Mouse (Mus musculus): ENCODE results near the gene Irf2bp1. TPM values are rescaled to one million over a fixed set of nuclear protein-coding genes. Genes with fewer than 3 reads are reported as not detected.

Gene Irf2bp1
- polyA plus RNA-seq, 1 experiment, result 39.4 TPM

DNA sequence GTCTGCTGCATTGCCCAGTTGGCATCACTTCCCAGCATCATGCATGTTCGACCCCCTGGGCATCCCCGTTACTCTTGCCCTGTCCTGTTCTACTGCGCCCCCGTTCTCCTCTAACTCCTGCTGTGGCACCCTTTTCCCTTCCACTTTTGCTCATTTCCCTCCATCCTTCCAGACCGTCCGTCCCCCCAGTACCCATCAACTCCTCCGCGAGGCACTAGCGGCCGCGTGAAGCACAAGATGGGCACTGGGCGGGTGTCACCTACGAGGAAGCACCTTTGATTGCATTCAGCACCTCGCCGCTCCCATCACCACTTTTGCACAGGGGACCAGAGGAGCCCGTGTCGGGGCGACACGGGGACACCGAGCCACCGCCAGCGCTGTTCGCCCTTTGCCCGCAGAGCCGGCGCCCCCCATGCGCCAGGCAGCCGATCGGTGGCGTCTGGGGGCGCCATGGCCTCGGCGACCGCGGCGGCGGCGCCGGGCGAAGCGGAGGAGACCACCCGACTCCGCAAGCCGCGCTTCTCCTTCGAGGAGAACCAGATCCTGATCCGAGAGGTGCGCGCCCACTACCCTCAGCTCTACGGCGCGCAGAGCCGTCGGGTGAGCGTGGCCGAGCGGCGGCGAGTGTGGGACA is 12.1 kb upstream of the Irf2bp1 start:
- Histone ChIP-seq H3K4me3 (ENCODE audit: insufficient read depth, poor library complexity, severe bottlenecking) (peak overlapping the region; percentile 36), H3ac (ENCODE audit: control insufficient read depth, insufficient read length, low read depth) (peak overlapping the region; percentile 30), H3K79me2 (ENCODE audit: control insufficient read depth, insufficient read depth) (no peaks in the 10 kb centered on the region), H3K36me3 (ENCODE audit: control insufficient read depth, insufficient read depth) (no peaks in the 10 kb centered on the region), H3K79me3 (ENCODE audit: low read depth) (no peaks in the 10 kb centered on the region), H3K27me3 (ENCODE audit: control insufficient read depth, insufficient read depth, insufficient read length) (peaks cover 9% of the 10 kb centered on the region)
- TF ChIP-seq MYOG (IDR thresholded peaks at IDR 0.05; ENCODE audit: control insufficient read depth, extremely low read depth, insufficient read length) (no peak), CTCF (IDR thresholded peaks at IDR 0.05; ENCODE audit: control insufficient read depth, insufficient read depth, insufficient read length) (no peak), FOSL1 (IDR thresholded peaks at IDR 0.05; ENCODE audit: insufficient read depth, low read length, poor library complexity, severe bottlenecking) (no peak)

DNA sequence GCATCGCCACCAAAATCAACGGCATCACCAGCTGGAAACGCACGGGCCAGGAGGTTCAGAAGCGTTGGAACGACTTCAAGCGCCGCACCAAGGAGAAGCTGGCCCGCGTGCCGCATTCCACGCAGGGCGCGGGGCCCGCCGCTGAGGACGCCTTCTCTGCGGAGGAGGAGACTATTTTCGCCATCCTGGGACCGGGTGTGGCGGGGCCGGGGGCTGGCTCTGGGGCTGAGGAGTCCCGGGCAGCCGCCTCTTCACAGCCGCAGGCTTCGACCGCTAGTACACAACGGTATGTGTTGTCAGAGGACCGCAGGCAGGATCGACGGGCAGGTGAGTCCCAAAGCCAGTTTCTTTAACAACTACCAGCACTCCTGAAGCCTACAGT is 11.6 kb upstream of the Irf2bp1 start:
- TF ChIP-seq MYOG (IDR thresholded peaks at IDR 0.05; ENCODE audit: control insufficient read depth, extremely low read depth, insufficient read length), result no peak
- no peaks in the 10 kb centered on the region for H3K36me3 ChIP-seq (ENCODE audit: control insufficient read depth, insufficient read depth)
- H3K79me2 ChIP-seq (ENCODE audit: control insufficient read depth, insufficient read depth), result no peaks in the 10 kb centered on the region
- H3K27me3 ChIP-seq (ENCODE audit: control insufficient read depth, insufficient read depth, insufficient read length), result peaks cover 8% of the 10 kb centered on the region
- H3K79me3 ChIP-seq (ENCODE audit: low read depth), result no peaks in the 10 kb centered on the region
- H3ac ChIP-seq (ENCODE audit: control insufficient read depth, insufficient read length, low read depth), result peak overlapping the region; percentile 30
- peak overlapping the region; percentile 36 for H3K4me3 ChIP-seq (ENCODE audit: insufficient read depth, poor library complexity, severe bottlenecking)

DNA sequence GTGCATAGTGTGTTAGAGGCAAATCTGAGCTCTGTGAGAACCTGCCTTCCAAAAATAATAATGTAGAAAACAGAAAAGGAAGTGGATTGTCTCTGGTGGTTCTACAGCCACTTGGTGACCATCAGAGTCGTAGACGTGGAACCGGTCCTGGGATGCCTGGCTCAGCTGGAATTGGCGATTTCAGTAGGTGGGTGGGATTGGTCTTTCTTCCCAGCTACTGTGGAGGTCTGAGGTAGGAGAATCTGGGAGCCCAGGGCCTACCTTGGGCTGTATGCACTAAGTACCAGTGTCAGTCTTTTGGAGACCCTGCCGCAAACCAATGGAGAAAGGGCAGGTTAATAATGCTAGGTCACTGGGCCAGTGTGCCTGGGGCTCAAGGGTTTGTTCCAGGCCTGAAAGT is 10.8 kb upstream of the Irf2bp1 start:
- Histone ChIP-seq H3K79me3 (ENCODE audit: low read depth) (no peaks in the 10 kb centered on the region), H3K79me2 (ENCODE audit: control insufficient read depth, insufficient read depth) (no peaks in the 10 kb centered on the region), H3K4me3 (ENCODE audit: insufficient read depth, poor library complexity, severe bottlenecking) (no peak overlapping the region), H3K36me3 (ENCODE audit: control insufficient read depth, insufficient read depth) (no peaks in the 10 kb centered on the region), H3K27me3 (ENCODE audit: control insufficient read depth, insufficient read depth, insufficient read length) (peaks cover under 1% of the 10 kb centered on the region), H3ac (ENCODE audit: control insufficient read depth, insufficient read length, low read depth) (no peak overlapping the region)
- TF ChIP-seq MAX (IDR thresholded peaks at IDR 0.05) (no peak), FOSL1 (IDR thresholded peaks at IDR 0.05; ENCODE audit: insufficient read depth, low read length, poor library complexity, severe bottlenecking) (no peak), CTCF (IDR thresholded peaks at IDR 0.05; ENCODE audit: control insufficient read depth, insufficient read depth, insufficient read length) (no peak), USF1 (IDR thresholded peaks at IDR 0.05; ENCODE audit: low read depth) (no peak), MYOG (IDR thresholded peaks at IDR 0.05; ENCODE audit: control insufficient read depth, extremely low read depth, insufficient read length) (no peak), CEBPB (IDR thresholded peaks at IDR 0.05; ENCODE audit: low read depth) (no peak), MYOD1 (IDR thresholded peaks at IDR 0.05; ENCODE audit: control insufficient read depth, insufficient read length, low read depth) (no peak)

DNA sequence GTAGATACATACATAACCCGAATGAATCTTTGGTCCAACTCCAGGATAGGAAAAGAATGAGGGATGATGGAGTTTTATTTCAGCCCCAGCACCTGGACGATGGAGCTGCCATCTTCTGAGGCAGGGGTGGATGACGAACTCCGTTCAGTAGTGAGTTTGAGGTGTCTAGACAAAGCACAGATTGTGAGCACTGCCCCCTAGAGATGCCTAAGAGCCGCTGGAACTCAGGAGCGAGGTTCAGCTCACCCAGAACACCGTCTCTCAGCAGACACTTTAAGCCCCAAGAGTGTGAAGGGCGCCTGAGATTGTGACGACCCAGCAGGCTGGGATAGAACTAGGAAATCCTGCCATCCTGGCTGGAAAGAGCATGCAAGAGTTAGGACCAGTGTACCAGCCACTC is 5.0 kb upstream of the Irf2bp1 start:
- Histone ChIP-seq H3K36me3 (ENCODE audit: control insufficient read depth, insufficient read depth) (no peaks in the 10 kb centered on the region), H3K27me3 (ENCODE audit: control insufficient read depth, insufficient read depth, insufficient read length) (no peaks in the 10 kb centered on the region), H3K79me3 (ENCODE audit: low read depth) (no peaks in the 10 kb centered on the region), H3K79me2 (ENCODE audit: control insufficient read depth, insufficient read depth) (no peaks in the 10 kb centered on the region), H3ac (ENCODE audit: control insufficient read depth, insufficient read length, low read depth) (no peak overlapping the region), H3K4me3 (ENCODE audit: insufficient read depth, poor library complexity, severe bottlenecking) (no peak overlapping the region)
- TF ChIP-seq USF1 (IDR thresholded peaks at IDR 0.05; ENCODE audit: low read depth) (no peak), CTCF (IDR thresholded peaks at IDR 0.05; ENCODE audit: control insufficient read depth, insufficient read depth, insufficient read length) (no peak), FOSL1 (IDR thresholded peaks at IDR 0.05; ENCODE audit: insufficient read depth, low read length, poor library complexity, severe bottlenecking) (no peak), MYOG (IDR thresholded peaks at IDR 0.05; ENCODE audit: control insufficient read depth, extremely low read depth, insufficient read length) (no peak), MAX (IDR thresholded peaks at IDR 0.05) (no peak), MYOD1 (IDR thresholded peaks at IDR 0.05; ENCODE audit: control insufficient read depth, insufficient read length, low read depth) (no peak), CEBPB (IDR thresholded peaks at IDR 0.05; ENCODE audit: low read depth) (no peak)

DNA sequence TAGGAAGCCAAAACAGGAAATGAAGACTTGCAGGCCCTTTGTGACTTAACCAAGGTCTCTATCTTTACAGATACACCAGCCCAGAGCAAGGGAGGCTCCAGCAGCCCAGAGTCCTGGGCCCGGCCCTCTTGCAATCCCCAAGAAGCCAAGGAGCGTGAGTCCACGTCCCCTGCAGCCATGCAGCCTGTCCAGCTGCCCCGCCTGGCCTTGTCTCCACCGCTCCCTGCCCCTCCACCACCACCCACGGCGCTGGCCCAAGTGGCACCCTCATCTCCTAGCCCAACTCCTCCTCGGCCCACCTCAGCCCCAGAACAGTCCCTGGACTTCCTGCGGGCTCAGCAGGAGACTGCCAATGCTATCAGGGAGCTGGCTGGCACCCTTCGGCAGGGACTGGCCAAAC is 3.4 kb upstream of the Irf2bp1 start:
- Histone ChIP-seq H3K79me2 (ENCODE audit: control insufficient read depth, insufficient read depth) (peaks cover 12% of the 10 kb centered on the region), H3K79me3 (ENCODE audit: low read depth) (peaks cover 6% of the 10 kb centered on the region), H3ac (ENCODE audit: control insufficient read depth, insufficient read length, low read depth) (no peak overlapping the region), H3K4me3 (ENCODE audit: insufficient read depth, poor library complexity, severe bottlenecking) (no peak overlapping the region), H3K27me3 (ENCODE audit: control insufficient read depth, insufficient read depth, insufficient read length) (no peaks in the 10 kb centered on the region), H3K36me3 (ENCODE audit: control insufficient read depth, insufficient read depth) (no peaks in the 10 kb centered on the region)
- TF ChIP-seq MYOG (IDR thresholded peaks at IDR 0.05; ENCODE audit: control insufficient read depth, extremely low read depth, insufficient read length), result no peak
- no peak for TF ChIP-seq FOSL1 (IDR thresholded peaks at IDR 0.05; ENCODE audit: insufficient read depth, low read length, poor library complexity, severe bottlenecking)
- no peak for TF ChIP-seq CTCF (IDR thresholded peaks at IDR 0.05; ENCODE audit: control insufficient read depth, insufficient read depth, insufficient read length)
- no peak for TF ChIP-seq USF1 (IDR thresholded peaks at IDR 0.05; ENCODE audit: low read depth)
- no peak for TF ChIP-seq MAX (IDR thresholded peaks at IDR 0.05)
- TF ChIP-seq MYOD1 (IDR thresholded peaks at IDR 0.05; ENCODE audit: control insufficient read depth, insufficient read length, low read depth), result no peak
- no peak for TF ChIP-seq CEBPB (IDR thresholded peaks at IDR 0.05; ENCODE audit: low read depth)

DNA sequence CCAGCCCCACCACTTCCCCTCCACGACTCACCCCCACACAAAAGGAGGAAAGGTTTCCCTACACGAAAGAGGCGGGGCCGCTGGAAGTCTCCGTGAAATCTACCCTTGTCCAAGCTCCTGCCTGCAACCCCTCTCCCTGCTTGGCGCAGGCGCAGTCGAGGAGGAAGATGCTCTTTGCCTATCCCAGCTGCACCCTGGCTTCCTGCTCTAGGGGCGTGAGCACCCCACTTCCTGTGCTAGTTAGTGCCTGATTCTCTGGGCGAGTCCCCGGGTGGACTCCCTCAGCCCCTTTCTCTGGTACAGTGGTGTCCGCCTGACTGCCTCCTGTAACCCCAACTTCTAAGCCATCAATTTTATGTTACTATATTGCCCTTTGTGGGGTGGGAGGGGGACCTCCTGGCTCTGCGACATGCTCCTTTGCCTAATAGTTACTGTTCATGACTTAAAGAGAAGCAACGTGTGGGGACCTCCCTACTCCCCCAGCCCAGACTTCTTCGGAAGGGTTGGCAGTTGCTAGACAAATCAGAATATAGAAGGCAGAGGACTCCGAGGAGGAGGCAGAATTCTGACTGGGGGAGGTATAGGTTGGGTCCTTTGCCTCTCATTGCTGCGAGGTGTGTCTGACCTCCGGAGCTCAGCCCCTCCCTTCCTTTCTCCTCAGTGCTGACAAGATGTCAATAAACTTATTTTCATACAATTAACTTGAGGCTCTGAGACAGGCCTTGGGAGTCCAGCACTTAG is 2.6 kb upstream of the Irf2bp1 start:
- no peaks in the 10 kb centered on the region for H3K36me3 ChIP-seq (ENCODE audit: control insufficient read depth, insufficient read depth)
- H3ac ChIP-seq (ENCODE audit: control insufficient read depth, insufficient read length, low read depth), result no peak overlapping the region
- H3K79me3 ChIP-seq (ENCODE audit: low read depth), result peaks cover 14% of the 10 kb centered on the region
- H3K4me3 ChIP-seq (ENCODE audit: insufficient read depth, poor library complexity, severe bottlenecking), result no peak overlapping the region
- TF ChIP-seq CTCF (IDR thresholded peaks at IDR 0.05; ENCODE audit: control insufficient read depth, insufficient read depth, insufficient read length), result no peak
- no peak for TF ChIP-seq USF1 (IDR thresholded peaks at IDR 0.05; ENCODE audit: low read depth)
- no peak for TF ChIP-seq FOSL1 (IDR thresholded peaks at IDR 0.05; ENCODE audit: insufficient read depth, low read length, poor library complexity, severe bottlenecking)
- no peak for TF ChIP-seq MAX (IDR thresholded peaks at IDR 0.05)
- no peak for TF ChIP-seq MYOD1 (IDR thresholded peaks at IDR 0.05; ENCODE audit: control insufficient read depth, insufficient read length, low read depth)
- no peak for TF ChIP-seq MYOG (IDR thresholded peaks at IDR 0.05; ENCODE audit: control insufficient read depth, extremely low read depth, insufficient read length)
- TF ChIP-seq CEBPB (IDR thresholded peaks at IDR 0.05; ENCODE audit: low read depth), result no peak
- peaks cover 21% of the 10 kb centered on the region for H3K79me2 ChIP-seq (ENCODE audit: control insufficient read depth, insufficient read depth)
- no peaks in the 10 kb centered on the region for H3K27me3 ChIP-seq (ENCODE audit: control insufficient read depth, insufficient read depth, insufficient read length)
